Mouse (Mus musculus): Measurements from ENCODE around the gene Sf3a1.

DNA sequence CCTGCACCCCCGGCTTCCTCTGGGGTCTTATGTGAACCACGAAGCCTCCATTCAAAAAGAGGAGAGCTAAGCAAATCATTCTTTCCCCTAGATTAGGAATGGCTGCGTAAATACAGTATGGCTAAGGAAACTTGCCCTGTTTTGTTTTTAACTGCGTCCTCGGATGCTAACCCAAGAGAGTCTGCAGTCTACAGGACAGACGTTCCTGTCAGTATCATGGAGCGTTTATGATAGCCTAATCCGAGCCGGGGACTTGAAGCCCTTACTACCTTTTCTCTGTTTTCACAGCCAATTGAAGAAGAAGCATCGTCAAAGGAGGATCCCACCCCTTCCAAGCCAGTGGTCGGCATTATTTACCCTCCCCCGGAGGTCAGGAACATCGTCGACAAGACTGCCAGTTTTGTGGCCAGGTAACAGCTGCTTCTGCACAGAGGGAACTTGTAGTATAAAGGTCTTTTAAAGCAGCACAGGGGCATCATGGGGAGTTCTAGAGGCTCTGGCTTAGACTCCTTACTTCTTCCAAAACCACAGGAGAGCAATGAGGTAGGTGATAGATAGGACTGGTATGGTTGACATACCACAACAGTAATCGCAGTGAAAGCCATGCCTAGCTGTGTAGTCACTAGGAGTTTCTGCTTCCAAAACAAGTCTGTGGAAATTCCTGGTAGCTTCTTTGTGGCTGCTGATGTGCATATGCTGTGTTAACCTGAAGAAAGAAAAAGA lies 769 bp downstream of the Sf3a1 start:
- TF ChIP-seq POLR2A (IDR thresholded peaks at IDR 0.05; ENCODE audit: borderline replicate concordance, insufficient read depth, low read length) (no peak), CTCF (IDR thresholded peaks at IDR 0.05; ENCODE audit: borderline replicate concordance, insufficient read depth, low read depth, low read length) (no peak)

All from cerebellum, adult 2 months (tissue).